Mouse (Mus musculus): ENCODE measurements around the gene Spire2. TPM values are rescaled to one million over a fixed set of nuclear protein-coding genes. Genes with fewer than 3 reads are reported as not detected.
"Not testable (repeated sequence)": the region's sequence is repeated elsewhere in the genome, so short reads cannot be mapped to it uniquely, and the experiment has no call there.

Gene Spire2
- polyA plus RNA-seq (2014; fragmentation: Nextera tagmentation; extraction: Ambion mirVana), result 0.95 and 1.9 TPM in 2 replicates

DNA sequence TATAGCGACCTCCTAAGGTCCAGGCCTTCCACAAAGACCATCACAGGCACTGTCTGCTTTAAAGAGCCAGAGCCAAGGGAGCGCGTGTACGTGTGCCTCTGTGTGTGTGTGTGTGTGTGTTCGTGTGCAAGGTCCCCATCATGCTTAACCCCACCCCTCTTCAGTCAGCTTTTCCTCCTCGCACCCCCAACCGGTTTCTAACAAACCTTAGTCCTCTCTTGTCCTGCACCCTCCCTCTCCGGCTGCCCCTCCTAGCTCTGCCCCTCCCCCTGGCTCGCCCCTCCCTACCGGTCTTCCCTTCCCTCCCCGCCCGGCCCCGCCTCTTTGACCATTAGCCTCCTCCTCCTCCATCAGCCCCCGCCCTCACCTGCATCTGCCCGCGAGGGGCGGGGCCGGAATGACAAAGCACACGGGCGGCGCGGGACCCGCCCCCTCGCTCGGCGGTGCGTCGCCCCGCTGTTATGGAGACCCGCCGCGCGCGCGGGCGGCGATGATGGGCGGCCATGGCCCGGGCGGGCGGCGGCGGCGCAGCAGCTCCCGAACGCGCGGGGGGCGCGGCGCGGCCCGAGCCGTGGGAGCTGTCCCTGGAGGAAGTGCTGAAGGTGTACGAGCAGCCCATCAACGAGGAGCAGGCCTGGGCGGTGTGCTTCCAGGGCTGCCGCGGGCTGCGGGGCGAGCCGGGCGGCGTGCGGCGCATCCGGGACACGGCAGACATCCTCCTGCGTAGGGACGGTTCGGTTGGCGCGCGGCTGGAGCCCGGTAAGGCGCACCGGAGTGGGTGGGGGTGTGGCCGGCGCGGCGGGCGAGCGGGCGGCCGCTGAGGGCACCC, at the start of gene Spire2:
TSS of gene Spire2 (plus strand) at position 452 of the 829 bp plus-strand sequence.
- H3K4me3 ChIP-seq (ENCODE audit: low read depth, low read length), result peak within 1 kb of the TSS; percentile 51
- H3K27me3 ChIP-seq (ENCODE audit: control insufficient read depth, insufficient read depth, low read length), result peaks cover 20% of the 10 kb centered on the region
- ATAC-seq (ENCODE audit: insufficient number of reproducible peaks, low FRiP score, low TSS enrichment, low read depth) (peak; percentile 81), DNase-seq (ENCODE audit: low spot score) (peak; percentile 87)
- no peak within 1 kb of the TSS for H3K27ac ChIP-seq (replicated peaks; ENCODE audit: low read depth, low read length)
- H3K36me3 ChIP-seq (ENCODE audit: control insufficient read depth, insufficient read depth, low read length), result no peaks in the 10 kb centered on the region
- H3K9ac ChIP-seq (ENCODE audit: low read length), result peak within 1 kb of the TSS; percentile 47
- peak within 1 kb of the TSS; percentile 90 for H3K4me2 ChIP-seq (ENCODE audit: low read depth, severe bottlenecking)
- H3K4me1 ChIP-seq (ENCODE audit: control insufficient read depth, insufficient read depth, low read length), result no peaks in the 10 kb centered on the region; the same call in 1 of the 2 replicates
- WGBS, result under 1% methylated on average over 78 of the region's 85 CpGs
- no peaks in the 10 kb centered on the region for H3K9me3 ChIP-seq (ENCODE audit: control insufficient read depth, low read length)

DNA sequence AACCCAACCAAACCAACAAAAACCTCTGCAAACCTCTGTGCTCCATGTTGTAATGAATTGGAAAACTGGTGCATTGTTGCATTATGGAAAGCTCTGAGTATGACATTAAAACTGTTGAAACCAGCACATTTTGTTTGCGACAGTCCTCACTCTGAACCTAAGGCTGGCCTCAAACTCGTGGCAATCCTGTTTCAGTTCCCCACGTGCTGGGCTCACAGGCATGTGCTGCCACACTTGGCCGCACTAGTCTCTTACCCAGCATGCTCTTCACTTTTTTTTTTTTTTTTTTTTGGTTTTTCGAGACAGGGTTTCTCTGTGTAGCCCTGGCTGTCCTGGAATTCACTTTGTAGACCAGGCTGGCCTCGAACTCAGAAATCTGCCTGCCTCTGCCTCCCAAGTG, 49.5 kb upstream of the Spire2 start:
- not testable (repeated sequence) for H3K36me3 ChIP-seq (ENCODE audit: control insufficient read depth, insufficient read depth, low read length); H3K9me3 ChIP-seq (ENCODE audit: control insufficient read depth, low read length); H3K9ac ChIP-seq (ENCODE audit: low read length); DNase-seq (ENCODE audit: low spot score); H3K4me3 ChIP-seq (ENCODE audit: low read depth, low read length); H3K27me3 ChIP-seq (ENCODE audit: control insufficient read depth, insufficient read depth, low read length); H3K4me1 ChIP-seq (ENCODE audit: control insufficient read depth, insufficient read depth, low read length); ATAC-seq (ENCODE audit: insufficient number of reproducible peaks, low FRiP score, low TSS enrichment, low read depth); H3K4me2 ChIP-seq (ENCODE audit: low read depth, severe bottlenecking); H3K27ac ChIP-seq (replicated peaks; ENCODE audit: low read depth, low read length)
- WGBS, result 96% methylated on average over 5 of the region's 6 CpGs

DNA sequence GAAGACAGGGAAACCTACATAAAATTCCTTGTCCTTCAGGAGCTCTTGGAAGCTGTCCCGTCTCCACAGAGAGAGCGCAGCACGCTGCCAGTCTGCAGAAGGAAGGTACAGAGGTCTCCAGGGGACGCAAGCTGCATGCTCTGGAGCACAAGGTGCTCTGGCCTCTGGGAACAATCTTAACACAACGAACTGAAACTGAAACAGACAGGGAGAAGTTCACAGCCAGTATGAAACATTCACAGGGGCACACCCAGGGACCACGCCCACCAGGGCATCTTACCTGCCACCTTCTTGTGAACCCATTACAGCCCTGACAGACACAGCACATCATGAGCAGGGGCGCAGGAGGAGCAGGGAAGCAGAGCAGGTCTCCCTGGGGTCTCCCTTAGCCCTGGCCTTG, 48.5 kb upstream of the Spire2 start:
- WGBS, result 90% methylated on average over 7 of the region's 7 CpGs
- peaks cover 10% of the 10 kb centered on the region for H3K36me3 ChIP-seq (ENCODE audit: control insufficient read depth, insufficient read depth, low read length)
- no peaks in the 10 kb centered on the region for H3K9me3 ChIP-seq (ENCODE audit: control insufficient read depth, low read length)
- no peak overlapping the region for H3K27ac ChIP-seq (replicated peaks; ENCODE audit: low read depth, low read length)
- H3K4me3 ChIP-seq (ENCODE audit: low read depth, low read length), result no peak overlapping the region
- H3K4me2 ChIP-seq (ENCODE audit: low read depth, severe bottlenecking), result no peak overlapping the region
- ATAC-seq (ENCODE audit: insufficient number of reproducible peaks, low FRiP score, low TSS enrichment, low read depth) (no peak), DNase-seq (ENCODE audit: low spot score) (no peak)
- no peaks in the 10 kb centered on the region for H3K27me3 ChIP-seq (ENCODE audit: control insufficient read depth, insufficient read depth, low read length)
- H3K4me1 ChIP-seq (ENCODE audit: control insufficient read depth, insufficient read depth, low read length), result no peaks in the 10 kb centered on the region
- no peak overlapping the region for H3K9ac ChIP-seq (ENCODE audit: low read length)

DNA sequence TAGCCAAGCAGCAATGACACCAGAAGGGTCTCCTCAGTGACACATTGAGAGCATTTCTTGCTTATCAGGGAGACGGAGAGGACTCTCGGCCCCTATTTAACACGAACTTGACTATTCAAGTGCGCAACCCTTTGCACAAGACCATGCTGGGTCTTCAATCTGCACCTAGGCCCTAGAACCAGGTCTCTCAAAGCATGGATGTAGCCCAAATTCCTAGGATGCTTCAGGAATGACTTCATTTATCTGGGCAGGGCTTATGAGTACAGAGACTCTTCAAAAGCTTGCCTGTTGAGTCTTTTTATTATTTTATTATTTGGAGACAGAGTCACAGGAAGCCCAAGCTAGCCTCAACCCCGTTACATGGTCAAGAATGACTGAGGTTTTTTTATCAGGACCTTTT, 48.0 kb upstream of the Spire2 start:
- H3K4me3 ChIP-seq (ENCODE audit: low read depth, low read length), result no peak overlapping the region
- H3K36me3 ChIP-seq (ENCODE audit: control insufficient read depth, insufficient read depth, low read length), result peaks cover 14% of the 10 kb centered on the region
- DNase-seq (ENCODE audit: low spot score), result no peak
- no peak overlapping the region for H3K27ac ChIP-seq (replicated peaks; ENCODE audit: low read depth, low read length)
- no peaks in the 10 kb centered on the region for H3K27me3 ChIP-seq (ENCODE audit: control insufficient read depth, insufficient read depth, low read length)
- no peaks in the 10 kb centered on the region for H3K9me3 ChIP-seq (ENCODE audit: control insufficient read depth, low read length)
- no peak overlapping the region for H3K4me2 ChIP-seq (ENCODE audit: low read depth, severe bottlenecking)
- no peaks in the 10 kb centered on the region for H3K4me1 ChIP-seq (ENCODE audit: control insufficient read depth, insufficient read depth, low read length)
- no peak overlapping the region for H3K9ac ChIP-seq (ENCODE audit: low read length)
- WGBS, result 92% methylated on average over 5 of the region's 5 CpGs
- no peak for ATAC-seq (ENCODE audit: insufficient number of reproducible peaks, low FRiP score, low TSS enrichment, low read depth)

- DNase-seq (ENCODE audit: low spot score), result no peak
- Histone ChIP-seq H3K4me3 (ENCODE audit: low read depth, low read length) (no peak overlapping the region), H3K27ac (replicated peaks; ENCODE audit: low read depth, low read length) (no peak overlapping the region), H3K36me3 (ENCODE audit: control insufficient read depth, insufficient read depth, low read length) (peaks cover 15% of the 10 kb centered on the region), H3K4me1 (ENCODE audit: control insufficient read depth, insufficient read depth, low read length) (no peaks in the 10 kb centered on the region), H3K4me2 (ENCODE audit: low read depth, severe bottlenecking) (no peak overlapping the region), H3K27me3 (ENCODE audit: control insufficient read depth, insufficient read depth, low read length) (no peaks in the 10 kb centered on the region), H3K9me3 (ENCODE audit: control insufficient read depth, low read length) (no peaks in the 10 kb centered on the region), H3K9ac (ENCODE audit: low read length) (no peak overlapping the region)
- 92% methylated on average over 17 of the region's 17 CpGs for WGBS
- ATAC-seq (ENCODE audit: insufficient number of reproducible peaks, low FRiP score, low TSS enrichment, low read depth), result no peak
Measured at GRCm38 (mm10) chr8:123287362-123287761, 45.2 kb upstream of the Spire2 start.

DNA sequence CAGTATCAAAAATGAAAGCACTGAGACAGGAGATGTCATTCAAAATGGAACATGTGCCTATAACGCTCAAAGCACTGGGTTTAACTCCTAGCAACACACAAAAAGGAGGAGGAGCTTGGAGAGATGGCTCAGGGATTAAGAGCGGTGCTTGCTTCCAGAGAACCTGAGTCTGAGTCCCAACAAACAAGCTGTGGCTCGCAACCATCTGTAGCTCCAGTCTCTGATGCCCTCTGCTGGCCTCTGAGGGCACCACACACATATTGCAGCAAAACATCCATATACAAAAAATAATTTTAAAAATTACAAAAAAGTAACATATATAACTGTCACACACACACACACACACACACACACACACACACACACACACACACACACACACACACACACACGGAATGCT, 42.3 kb upstream of the Spire2 start:
- Histone ChIP-seq H3K9ac (ENCODE audit: low read length) (no peak overlapping the region), H3K4me2 (ENCODE audit: low read depth, severe bottlenecking) (no peak overlapping the region), H3K27ac (replicated peaks; ENCODE audit: low read depth, low read length) (no peak overlapping the region), H3K27me3 (ENCODE audit: control insufficient read depth, insufficient read depth, low read length) (no peaks in the 10 kb centered on the region), H3K4me3 (ENCODE audit: low read depth, low read length) (no peak overlapping the region), H3K4me1 (ENCODE audit: control insufficient read depth, insufficient read depth, low read length) (no peaks in the 10 kb centered on the region), H3K36me3 (ENCODE audit: control insufficient read depth, insufficient read depth, low read length) (peaks cover 16% of the 10 kb centered on the region; the same call in 1 of the 2 replicates), H3K9me3 (ENCODE audit: control insufficient read depth, low read length) (no peaks in the 10 kb centered on the region)
- WGBS, result 85% methylated on average over 4 of the region's 4 CpGs
- ATAC-seq (ENCODE audit: insufficient number of reproducible peaks, low FRiP score, low TSS enrichment, low read depth) (no peak), DNase-seq (ENCODE audit: low spot score) (no peak)

GRCm38 (mm10) chr8:123290679-123291078, 41.8 kb upstream of the Spire2 start:
- Histone ChIP-seq H3K4me3 (ENCODE audit: low read depth, low read length) (no peak overlapping the region), H3K9ac (ENCODE audit: low read length) (no peak overlapping the region), H3K27ac (replicated peaks; ENCODE audit: low read depth, low read length) (no peak overlapping the region), H3K4me2 (ENCODE audit: low read depth, severe bottlenecking) (no peak overlapping the region), H3K36me3 (ENCODE audit: control insufficient read depth, insufficient read depth, low read length) (peaks cover 16% of the 10 kb centered on the region; the same call in 1 of the 2 replicates), H3K9me3 (ENCODE audit: control insufficient read depth, low read length) (no peaks in the 10 kb centered on the region), H3K4me1 (ENCODE audit: control insufficient read depth, insufficient read depth, low read length) (no peaks in the 10 kb centered on the region), H3K27me3 (ENCODE audit: control insufficient read depth, insufficient read depth, low read length) (no peaks in the 10 kb centered on the region)
- DNase-seq (ENCODE audit: low spot score), result no peak
- WGBS, result 93% methylated on average over 8 of the region's 8 CpGs
- no peak for ATAC-seq (ENCODE audit: insufficient number of reproducible peaks, low FRiP score, low TSS enrichment, low read depth)

DNA sequence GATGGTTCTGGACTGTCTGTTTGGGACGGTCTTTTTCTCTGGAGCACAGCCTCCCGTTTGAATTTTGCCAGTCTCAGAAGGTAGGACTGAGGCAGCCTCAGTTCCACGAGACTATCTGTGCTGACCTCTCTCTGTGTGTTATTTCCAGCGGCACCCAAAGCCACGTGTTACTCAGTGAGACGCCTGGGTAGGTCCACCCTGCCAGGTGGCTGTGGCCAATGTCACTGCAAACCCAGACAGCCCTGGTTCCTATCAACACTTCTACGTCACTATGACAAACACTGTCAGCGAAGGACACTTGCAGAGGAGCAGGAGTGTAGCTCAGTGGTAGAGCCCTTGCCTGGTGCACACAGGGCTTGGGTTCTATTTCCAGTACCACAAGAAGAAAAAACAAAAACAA, 40.8 kb upstream of the Spire2 start:
- Histone ChIP-seq H3K4me1 (ENCODE audit: control insufficient read depth, insufficient read depth, low read length) (no peaks in the 10 kb centered on the region), H3K4me2 (ENCODE audit: low read depth, severe bottlenecking) (no peak overlapping the region), H3K27ac (replicated peaks; ENCODE audit: low read depth, low read length) (no peak overlapping the region), H3K9me3 (ENCODE audit: control insufficient read depth, low read length) (no peaks in the 10 kb centered on the region), H3K4me3 (ENCODE audit: low read depth, low read length) (no peak overlapping the region), H3K9ac (ENCODE audit: low read length) (no peak overlapping the region), H3K27me3 (ENCODE audit: control insufficient read depth, insufficient read depth, low read length) (no peaks in the 10 kb centered on the region), H3K36me3 (ENCODE audit: control insufficient read depth, insufficient read depth, low read length) (peaks cover 16% of the 10 kb centered on the region; the same call in 1 of the 2 replicates)
- DNase-seq (ENCODE audit: low spot score) (no peak), ATAC-seq (ENCODE audit: insufficient number of reproducible peaks, low FRiP score, low TSS enrichment, low read depth) (no peak)
- 85% methylated on average over 8 of the region's 8 CpGs for WGBS
